Mouse (Mus musculus): ENCODE data around the gene Scnn1a. TPM values are rescaled to one million over a fixed set of nuclear protein-coding genes. Genes with fewer than 3 reads are reported as not detected.
A peak's percentile ranks its signal among the peaks of the same experiment; 100 is the strongest.

Scnn1a gene
- total RNA-seq, 4 experiments from 2014 or later = 0.46 to 0.80 (median 0.58) TPM

DNA sequence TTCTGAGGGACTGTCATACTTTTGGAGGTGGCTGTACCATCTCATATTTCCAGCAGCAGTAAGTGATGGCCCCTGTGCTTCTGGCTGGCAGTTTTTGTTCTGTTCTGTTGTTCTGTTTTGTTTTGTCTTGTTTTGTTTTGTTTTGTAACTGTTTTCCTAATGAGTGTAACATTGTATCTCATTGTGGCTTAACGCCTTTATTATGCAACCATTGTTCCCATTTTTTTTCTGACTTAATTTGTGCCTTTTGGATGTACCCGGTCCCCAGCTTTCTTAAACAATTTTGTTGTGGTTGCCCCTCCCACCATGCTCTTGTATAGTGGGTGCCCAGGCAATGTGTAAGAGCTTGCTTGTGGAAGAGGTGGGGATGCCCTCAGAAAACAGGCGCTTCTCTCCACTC, 21.7 kb downstream of the Scnn1a start:
- no peak for DNase-seq (ENCODE audit: low spot score)

DNA sequence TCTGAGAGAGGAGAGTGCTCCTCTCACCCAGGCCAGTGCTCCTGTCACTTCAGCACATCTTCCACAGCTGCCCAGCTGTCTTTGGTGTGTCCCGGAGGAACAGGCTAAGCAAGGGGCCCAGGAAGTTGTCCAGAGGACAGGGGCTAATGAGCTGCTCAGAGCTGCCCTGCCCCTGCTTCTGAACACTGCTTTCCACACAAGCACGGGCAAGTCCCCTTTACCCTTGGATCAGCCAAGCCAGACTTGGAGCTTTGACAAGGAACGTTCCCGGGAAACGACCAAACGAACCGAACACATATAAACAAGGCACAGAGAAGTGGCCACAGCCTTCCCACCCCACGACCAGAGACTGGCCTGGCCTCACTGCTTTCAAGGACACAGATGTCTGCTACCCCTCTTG, 23.6 kb downstream of the Scnn1a start:
- no peak for DNase-seq (ENCODE audit: low spot score)

DNA sequence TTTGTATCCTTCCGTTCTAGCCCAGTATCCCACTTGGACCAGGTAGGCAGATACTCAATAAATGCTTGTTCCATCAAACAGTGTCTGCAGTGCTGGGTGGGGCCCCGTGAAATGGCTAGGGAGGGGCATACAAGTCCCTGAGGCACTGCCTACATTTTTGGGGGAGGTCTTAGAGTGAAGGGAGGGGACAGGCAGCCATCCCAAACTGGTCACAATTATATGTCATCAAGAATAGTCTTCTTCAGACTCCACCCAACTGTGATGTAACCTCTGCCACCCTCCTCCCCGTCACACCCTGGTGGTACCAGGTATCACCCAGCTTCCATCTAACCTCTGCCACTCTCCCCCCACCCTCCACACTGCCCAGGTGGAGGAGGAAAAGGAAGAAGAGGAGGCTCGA, 24.4 kb downstream of the Scnn1a start:
- no peak for DNase-seq (ENCODE audit: low spot score)

DNA sequence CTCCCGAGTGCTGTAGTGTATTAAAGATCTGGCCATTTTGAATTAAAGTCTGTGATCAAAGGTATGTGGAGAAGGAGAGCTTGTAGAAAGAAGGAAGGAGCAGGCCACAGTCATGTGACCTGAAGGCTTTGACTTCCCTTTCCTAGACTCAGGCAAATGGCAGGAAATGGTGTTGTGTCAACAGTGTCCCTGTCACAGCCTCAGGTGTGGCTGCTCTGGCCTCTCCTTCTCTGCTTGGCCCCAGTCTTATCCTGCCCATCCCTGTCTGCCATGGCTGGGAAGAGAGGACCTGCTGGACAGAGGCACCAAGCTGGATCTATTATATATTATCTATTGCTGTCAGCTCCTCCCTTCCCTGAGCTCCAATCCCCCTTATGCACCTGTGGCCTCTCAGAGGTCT, 25.2 kb downstream of the Scnn1a start:
- no peak for DNase-seq (ENCODE audit: low spot score)

DNA sequence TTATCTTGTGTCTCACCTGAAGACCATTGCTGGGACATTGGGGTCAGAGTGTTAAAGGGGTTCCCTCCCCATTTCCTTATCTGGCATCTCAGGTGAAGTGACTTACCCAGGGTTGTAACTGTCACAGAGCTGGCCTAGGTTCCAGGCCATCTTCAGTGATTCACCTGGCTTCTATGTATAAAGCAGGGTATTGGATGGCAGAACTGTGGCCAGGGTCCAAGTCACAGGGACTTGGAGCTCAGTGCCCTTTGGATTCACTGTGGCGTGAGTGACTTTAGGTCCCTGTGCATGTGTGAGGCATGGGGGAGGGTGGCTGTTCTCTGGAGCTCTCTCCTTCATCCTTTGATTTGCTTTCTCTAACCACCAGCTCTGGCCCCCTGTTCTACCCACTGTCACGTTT, 25.6 kb downstream of the Scnn1a start:
- DNase-seq (ENCODE audit: low spot score) = no peak

DNA sequence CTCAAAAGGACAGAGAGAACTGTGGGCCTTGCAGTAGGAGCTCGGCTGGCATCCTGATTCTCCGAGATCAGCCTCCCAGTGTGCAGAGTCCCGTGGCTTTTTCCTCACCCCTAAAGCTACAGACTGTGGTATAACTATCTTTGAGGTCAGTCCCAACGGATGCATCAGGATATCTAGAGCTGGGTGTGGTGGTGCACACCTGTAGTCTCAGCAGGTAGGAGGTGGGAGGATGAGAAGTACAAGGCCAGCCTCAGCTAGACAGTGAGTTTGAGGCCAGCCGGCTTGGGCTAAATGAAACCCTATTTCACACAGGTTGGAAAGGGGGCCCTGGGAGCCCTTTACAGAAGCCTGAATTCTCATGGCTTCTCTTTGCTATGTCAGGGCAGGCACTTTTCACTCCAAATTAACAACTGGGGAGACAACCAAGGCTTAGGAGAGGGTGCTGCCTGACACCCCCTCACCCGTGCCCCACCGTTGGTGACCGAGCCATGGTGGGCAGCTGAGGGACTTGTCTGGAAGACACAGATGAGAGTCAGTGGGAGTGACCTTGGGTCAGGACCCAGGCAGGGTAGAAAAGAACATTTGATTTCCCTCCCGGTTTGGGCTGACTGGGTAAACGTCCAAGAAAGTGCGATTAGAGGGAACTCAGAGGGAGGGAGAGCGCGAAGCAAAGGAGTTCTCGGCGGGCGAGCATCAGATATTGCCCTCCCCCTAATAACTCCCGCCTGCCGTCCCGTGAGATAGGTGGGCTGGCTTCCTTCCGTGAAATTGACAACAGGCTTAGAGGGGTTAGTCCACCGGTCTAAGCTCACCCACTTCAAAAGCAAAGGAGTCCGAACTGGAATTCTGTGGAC, 28.5 kb downstream of the Scnn1a start, which contains the start of gene Tnfrsf1a:
TSS of gene Tnfrsf1a (plus strand) at position 642 of the 854 bp plus-strand sequence.
- DNase-seq (ENCODE audit: low spot score) = no peak

DNA sequence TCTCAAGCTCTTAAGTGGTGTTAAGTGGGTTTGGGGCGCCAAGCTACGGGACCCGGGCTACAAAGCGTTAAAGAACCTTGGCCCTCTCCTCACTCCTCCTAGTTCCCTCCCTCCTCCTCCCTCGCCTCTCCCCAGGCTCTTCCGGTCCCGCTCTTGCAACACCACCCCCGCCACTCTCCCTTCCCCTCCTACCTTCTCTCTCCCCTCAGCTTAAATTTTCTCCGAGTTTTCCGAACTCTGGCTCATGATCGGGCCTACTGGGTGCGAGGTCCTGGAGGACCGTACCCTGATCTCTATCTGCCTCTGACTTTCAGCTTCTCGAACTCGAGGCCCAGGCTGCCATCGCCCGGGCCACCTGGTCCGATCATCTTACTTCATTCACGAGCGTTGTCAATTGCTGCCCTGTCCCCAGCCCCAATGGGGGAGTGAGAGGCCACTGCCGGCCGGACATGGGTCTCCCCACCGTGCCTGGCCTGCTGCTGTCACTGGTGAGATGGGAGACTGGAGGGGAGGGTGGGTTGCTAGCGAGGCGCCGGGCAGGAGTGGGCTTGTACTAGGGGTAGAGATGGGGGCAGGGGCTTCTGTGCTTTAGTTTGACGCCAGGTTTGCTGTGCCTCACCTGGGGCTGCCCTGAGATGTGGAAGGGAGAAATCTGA, 29.2 kb downstream of the Scnn1a start:
- peak; percentile 72 for DNase-seq (ENCODE audit: low spot score)

DNA sequence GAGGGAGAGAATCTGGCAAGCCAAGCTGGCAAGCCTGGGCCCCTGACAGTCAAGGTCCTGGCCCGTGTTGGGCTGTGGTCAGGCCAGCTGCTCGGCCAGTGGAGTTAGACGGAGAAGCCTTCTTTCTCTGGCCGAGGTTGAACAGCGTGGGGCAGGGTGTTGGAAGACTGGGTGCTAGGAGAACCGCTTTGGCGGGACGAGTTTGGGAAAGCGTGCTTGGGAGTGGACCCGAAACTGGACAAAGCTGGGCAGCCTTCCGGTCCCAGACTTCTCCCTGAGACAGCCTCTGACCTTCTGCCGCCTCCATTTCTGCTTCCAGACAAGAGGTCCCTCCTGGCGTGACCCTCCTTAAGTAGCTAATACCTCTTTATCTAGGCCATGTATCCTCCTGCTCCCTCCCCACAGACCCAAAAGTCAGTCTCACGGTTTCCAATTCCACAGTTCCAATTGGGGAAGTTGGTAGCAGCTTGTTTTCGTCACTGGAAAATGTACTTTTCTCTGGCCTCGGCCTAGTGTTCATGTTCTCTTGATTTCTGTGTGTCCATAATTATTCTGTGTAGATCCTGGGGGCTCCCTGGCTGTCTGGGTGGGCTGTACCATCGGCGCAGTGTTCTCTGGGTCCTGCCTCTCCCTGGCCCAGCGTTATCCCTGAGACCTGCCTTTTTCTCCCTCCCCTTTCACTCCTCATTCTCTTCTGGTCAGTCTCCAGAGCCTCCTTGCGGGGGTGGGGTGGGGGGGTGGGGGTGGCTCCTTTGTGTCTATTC, 30.0 kb downstream of the Scnn1a start:
- no peak for DNase-seq (ENCODE audit: low spot score)

DNA sequence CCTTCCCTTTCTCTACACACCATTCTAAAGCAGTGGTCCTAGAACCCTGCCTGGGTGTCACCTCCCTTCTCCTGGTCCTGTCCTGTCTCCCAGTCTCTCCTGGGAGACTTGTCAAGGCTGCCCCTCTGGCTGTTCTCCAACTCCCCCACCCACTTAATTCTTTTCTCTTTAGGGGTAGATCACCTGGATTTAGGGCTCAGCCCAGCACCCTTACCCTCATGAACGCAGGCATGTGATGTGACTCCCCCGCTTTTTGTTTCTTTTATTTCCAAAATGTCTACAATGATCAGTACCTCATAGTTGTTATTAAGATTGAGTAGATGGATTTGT, 30.5 kb downstream of the Scnn1a start:
- DNase-seq (ENCODE audit: low spot score) = no peak

DNA sequence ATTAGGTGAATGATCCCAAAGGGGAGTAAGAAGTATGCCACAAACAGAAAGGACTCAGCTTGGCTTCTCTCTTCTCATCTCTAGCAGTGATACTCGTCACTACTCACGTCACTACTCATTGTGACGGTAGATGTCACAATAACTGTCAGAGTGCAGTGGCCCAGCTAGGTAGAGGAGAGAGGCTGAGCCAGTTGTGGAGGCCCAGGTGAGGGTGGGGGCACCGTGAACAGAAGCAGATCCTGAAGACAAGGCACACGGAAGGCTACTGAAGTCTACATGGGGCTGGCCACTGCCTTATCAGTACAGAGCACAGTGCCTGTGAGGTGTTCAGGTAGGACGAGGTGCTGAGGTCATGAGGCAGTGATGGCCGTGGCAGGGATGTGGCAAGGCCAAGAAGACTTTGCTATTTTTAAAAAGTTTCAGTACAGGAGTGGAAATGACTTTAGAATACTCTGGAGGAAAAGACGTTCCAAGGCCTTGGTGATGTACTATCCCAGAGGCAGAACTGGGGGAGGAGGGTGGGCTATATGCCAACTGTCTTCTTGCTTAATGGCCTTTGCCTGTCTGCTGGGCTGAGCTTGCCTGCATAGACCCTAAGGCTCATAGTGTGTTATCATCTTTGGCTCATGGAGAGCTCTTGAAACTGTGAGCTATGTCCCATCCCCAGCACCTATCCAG, 31.0 kb downstream of the Scnn1a start:
- peak; percentile 71 for DNase-seq (ENCODE audit: low spot score)

DNA sequence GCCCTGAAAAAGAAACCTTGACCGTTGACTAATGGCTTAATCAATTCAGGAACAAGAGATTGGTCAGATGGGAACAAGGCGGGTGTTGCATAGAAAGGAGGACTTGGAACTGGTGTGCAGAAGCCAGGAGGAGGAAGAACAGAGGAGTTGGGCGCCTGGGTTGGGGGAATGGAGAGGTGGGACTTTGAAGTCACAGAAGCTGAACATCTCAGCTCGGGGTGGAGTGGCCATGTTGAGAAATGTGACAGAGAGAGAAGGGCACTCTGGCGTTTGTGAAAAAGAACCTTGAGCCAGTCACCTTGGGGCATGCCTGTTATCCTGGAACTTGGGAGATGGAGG, 31.6 kb downstream of the Scnn1a start:
- DNase-seq (ENCODE audit: low spot score) = no peak

DNA sequence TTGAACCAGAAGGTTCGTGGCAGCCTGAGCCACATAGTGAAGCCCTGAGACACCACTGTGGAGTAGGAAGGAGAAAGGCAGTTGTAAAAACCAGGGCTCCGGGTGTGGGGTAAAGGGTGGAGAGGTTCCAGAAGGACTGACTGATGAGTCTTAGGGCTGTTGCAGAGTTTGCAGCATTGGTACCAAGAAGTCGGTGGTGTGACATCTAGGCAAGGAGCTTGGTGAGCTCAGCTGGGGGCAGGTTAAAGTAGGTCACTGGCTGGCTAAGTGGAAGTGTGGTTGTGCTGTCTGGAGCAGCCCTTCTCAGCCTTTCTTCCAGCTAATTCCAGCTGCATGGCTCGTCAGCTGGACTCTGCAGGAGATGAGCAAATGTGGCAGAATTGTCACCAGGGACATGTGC, 32.4 kb downstream of the Scnn1a start:
- DNase-seq (ENCODE audit: low spot score) = no peak

DNA sequence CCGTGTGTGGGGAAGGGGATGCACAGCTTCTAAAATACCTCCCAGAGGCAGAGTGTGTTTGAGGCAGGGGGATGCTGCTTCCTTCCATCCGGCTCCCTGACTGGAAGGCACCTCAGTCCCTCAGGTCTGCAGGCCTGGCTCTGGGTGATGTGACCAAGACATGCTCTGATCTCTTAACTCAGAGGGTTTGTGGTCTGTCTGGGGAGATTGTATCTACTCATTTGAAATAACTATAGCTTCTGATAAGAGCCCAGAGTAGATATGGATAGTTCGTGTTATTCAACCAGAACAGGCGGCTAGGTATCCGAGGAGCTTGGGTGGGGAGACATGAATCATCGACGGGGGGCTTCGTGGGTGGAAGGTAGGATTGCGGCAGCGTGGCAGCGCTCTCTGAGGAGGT, 32.8 kb downstream of the Scnn1a start:
- DNase-seq (ENCODE audit: low spot score) = no peak

DNA sequence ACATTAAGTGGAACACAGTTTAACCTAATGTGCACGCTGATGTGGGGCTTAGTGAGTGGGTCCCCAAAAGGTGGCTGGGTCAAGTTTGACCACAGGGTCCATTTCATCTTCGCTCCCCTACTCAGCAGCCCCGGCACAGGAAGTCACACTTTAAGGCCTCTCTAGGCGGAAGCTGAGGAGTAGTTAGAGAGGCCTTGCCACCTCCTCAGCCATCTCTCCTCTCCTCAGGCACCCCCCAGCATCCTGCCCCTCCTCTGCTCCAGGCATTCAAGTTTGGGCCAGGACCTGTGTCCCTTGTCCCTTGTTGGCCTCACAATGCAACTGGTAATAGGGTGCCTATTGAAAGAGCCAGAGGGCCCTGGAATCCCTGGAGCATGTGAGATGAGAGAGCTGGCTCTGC, 33.2 kb downstream of the Scnn1a start:
- DNase-seq (ENCODE audit: low spot score) = no peak

DNA sequence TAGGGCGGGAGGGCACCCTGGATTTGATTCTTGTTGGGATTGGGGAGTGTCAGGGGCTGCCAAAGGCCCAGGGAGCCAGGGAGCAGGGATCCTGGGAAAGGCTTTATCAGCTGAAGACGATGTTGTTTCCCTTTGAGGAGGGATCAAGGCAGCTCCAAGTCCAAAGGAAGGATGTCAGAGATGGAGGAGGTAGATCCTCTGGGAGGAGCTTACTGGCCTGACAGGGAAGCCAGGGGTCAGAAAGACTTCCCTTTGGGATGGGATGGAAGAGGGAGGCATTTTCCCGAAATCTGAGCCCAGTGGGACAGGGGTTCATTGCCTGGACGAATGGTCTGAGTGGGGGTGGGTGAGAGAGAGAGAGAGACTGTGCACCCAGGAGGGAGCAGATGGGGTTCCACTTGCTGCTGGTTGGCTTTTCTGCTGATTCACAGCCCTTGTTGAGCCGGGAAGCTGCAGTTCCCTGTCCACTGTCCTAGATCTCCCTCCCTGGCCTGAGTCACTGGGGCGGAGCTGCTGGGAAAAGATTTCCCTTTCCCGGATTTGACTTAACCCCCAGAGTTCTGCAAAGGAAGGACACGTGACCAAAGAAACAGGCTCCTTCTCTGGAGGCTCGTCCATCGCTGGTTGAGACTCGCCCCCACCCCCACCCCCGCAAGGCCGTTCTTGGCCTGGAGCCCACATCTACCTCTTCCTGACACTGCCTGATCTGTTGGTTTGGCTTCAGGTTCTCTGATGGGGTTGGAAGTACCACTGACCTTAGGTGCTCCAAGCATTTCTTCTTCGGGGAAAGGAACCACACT, 34.1 kb downstream of the Scnn1a start:
- peak; percentile 93 for DNase-seq (ENCODE audit: low spot score)

DNA sequence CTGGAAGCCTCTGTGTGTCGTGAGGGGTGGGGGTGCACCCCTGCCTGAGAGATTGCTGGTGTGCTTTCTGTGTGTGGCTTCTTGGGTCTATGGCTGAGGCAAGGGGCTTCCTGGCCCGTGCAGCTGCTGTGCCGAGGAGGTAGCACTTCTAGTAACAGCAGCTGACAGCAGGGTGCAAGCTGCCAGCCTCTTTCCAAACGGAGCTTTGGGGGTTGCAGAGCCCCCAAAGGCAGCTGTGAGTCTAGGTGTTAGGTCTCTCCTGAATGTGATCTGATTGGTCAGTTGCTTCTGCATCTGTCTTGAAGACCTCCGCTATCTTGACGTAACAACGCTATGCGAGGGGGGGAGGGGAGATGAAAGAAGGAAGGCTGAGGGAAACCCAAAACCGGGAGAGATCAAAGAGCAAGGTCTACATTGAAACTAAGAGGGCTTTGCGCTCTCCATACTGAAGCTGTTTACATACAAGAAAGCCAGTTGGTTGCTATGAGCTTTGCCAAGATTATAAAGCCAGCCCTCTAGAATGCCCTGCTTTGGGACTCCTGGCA, 34.8 kb downstream of the Scnn1a start:
- no peak for DNase-seq (ENCODE audit: low spot score)

DNA sequence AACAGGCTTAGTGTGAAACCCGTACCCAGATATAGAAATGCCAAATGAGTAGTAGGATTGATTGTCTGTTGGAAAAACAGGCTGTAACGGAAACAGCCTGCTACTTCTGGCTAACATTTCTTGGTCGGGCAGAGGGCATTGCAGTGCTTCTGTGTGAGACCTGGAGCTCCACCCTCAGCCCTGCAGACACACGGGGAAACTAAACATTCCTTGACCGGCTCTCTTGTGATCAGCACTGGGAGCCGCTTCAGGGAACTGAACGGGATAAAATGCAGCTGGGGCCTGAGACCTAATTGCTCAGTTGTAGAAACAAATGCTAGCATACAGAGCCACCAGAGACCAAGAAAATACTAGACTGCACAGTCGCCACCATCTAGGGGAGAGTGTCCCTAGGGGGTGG, 35.8 kb downstream of the Scnn1a start:
- no peak for DNase-seq (ENCODE audit: low spot score)

DNA sequence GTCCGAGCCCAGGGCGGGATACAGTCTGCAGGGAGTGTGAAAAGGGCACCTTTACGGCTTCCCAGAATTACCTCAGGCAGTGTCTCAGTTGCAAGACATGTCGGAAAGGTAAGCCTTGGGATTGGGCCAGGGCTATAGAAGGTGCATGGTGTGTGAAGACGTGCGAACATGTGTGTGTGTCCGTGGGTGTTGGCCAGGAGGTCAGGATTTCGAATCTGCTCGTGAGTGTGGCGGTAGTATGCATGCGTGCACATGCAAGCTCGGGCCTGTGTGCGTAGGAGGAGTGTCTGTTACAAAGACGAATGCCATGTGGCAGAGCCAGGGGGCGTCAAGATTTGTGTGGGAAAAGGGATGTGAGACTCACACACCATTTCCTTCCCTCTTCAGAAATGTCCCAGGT, 36.9 kb downstream of the Scnn1a start:
- no peak for DNase-seq (ENCODE audit: low spot score)

DNA sequence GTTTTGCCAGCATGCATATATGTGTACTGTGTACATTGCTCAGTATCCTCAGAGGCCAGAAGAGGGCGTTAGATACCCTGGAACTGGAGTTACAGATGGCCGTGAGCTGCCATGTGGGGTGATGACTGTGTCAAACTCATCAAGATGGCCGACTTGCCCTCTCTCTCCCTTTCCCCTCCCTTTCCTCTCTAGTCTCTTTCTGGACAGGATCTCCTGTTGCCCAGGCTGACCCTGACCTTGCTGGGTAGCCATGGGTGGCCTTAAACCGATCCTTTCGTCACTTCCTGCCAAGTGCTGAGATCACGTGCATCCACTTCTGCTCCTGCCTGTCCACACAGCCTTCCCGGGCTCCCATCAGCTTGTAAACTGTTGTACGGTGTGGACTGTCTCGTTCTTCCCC, 39.5 kb downstream of the Scnn1a start:
- no peak for DNase-seq (ENCODE audit: low spot score)

DNA sequence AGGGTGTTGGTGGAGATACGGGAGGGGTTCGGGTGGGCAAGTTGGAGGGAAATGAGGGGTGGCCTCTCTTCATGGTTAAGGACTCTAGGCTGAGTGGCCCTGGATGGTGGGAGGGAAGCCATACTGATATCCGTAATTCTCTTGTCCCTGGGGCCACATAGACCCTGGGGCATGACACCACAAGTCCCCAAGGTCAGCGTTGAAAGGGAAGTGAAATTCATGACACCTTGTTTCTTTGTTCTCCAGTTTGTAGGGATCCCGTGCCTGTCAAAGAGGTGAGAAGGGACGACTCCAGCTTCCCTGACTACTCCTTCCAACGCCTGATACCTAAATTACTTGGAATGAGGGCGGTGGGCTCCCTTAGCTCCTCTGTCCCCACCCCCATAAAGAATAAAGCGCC, 40.4 kb downstream of the Scnn1a start:
- DNase-seq (ENCODE audit: low spot score) = no peak

Data from heart, adult 8-10 months (tissue).